Mouse (Mus musculus) intestine, embryonic 15.5 days (tissue): ENCODE measurements around the gene Cish. TPM values are rescaled to one million over a fixed set of nuclear protein-coding genes. Genes with fewer than 3 reads are reported as not detected.
A peak's percentile ranks its signal among the peaks of the same experiment; 100 is the strongest.
"Not testable (repeated sequence)": the region's sequence is repeated elsewhere in the genome, so short reads cannot be mapped to it uniquely, and the experiment has no call there.

Source experiments
- ATAC-seq: fragments of 200-750 bp; cut with Nextera tagmentation; 2 replicates; pipeline ENCODE4 v1.8.0; 2017; ENCODE audit warnings: moderate TSS enrichment, moderate library complexity
- H3K27ac ChIP-seq: fragments of 300-500 bp; sonication (generic); 2 replicates; pipeline ENCODE4 v1.5.1; 2015; ENCODE audit warnings: mild to moderate bottlenecking, inconsistent platforms
- H3K27me3 ChIP-seq: fragments of 300-500 bp; sonication (generic); replicated peaks from 2 replicates; pipeline ENCODE4 v1.6.1; 2015; ENCODE audit warnings: inconsistent platforms
- H3K36me3 ChIP-seq: fragments of 300-500 bp; sonication (generic); 2 replicates; pipeline ENCODE4 v1.6.1; 2015; ENCODE audit warnings: inconsistent platforms
- H3K4me1 ChIP-seq: fragments of 300-500 bp; sonication (generic); replicated peaks from 2 replicates; pipeline ENCODE4 v1.6.1; 2015; ENCODE audit warnings: inconsistent platforms
- H3K4me2 ChIP-seq: fragments of 300-500 bp; sonication (generic); replicated peaks from 2 replicates; pipeline ENCODE4 v1.6.1; 2015; ENCODE audit warnings: mild to moderate bottlenecking, inconsistent platforms
- H3K4me3 ChIP-seq: fragments of 300-500 bp; sonication (generic); replicated peaks from 2 replicates; pipeline ENCODE4 v1.5.1; 2015; ENCODE audit warnings: inconsistent platforms
- H3K9ac ChIP-seq: fragments of 300-500 bp; sonication (generic); 2 replicates; pipeline ENCODE4 v1.6.1; 2015; ENCODE audit warnings: inconsistent platforms
- H3K9me3 ChIP-seq: fragments of 300-500 bp; sonication (generic); 2 replicates; pipeline ENCODE4 v1.6.1; 2016; ENCODE audit warnings: inconsistent platforms
- WGBS: fragments of 180-500 bp; shearing (Covaris S2); methylation state at CpG from one replicate; pipeline ENCODE4 v1.1.7; 2015; 5-methylcytosine and 5-hydroxymethylcytosine counted together
- polyA plus RNA-seq: library from polyadenylated mRNA; unstranded; fragments of >200 nt; fragmentation: Nextera tagmentation; extraction: Ambion mirVana; gene quantifications from 2 replicates; pipeline ENCODE4 v1.2.1, GENCODE M21; 2015

Gene Cish
- polyA plus RNA-seq, 1 experiment from 2014 or later = 16.8 TPM

DNA sequence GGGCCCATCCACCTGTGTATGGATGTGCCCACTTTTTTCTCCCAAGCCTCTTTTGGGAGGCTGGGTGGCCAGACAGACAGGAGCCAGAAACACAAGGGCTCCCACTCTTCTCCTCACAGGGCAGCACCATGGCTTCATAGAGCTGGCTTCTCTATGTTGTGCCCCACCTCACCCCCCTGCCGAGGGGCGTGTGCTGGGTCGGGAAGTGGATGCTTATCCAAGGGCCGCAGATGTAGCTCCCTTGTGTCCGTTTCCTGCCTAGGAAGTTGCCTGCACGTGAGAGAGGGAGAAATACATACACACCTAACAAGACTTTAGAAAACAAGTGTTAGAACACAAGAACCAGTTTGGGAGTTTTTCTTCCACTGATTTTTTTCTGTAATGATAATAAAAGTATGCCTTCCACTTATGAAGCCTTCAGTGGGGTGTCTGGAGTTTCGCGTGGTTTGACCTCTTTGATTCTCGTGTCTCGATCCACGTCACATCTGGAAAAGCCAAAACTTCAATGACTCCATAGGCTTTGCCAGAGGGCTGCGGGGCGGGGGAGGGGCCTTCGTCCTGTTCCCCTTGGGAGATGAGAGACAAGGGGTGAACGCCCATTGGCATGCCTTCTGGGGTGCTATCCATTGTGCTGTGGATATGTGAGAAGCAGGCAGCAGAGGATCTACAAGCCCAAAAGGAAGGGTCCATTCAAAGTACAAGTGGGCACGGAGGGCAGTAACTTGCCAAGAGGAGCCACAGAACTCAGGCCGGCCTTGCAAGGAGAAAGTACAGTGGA, 5.9 kb downstream of the Cish start:
- Histone ChIP-seq H3K4me3 (no peak overlapping the region), H3K4me2 (no peak overlapping the region), H3K9me3 (no peaks in the 10 kb centered on the region), H3K4me1 (peaks cover 29% of the 10 kb centered on the region), H3K9ac (no peak overlapping the region), H3K36me3 (peaks cover 9% of the 10 kb centered on the region; the same call in 1 of the 2 replicates), H3K27ac (no peak overlapping the region), H3K27me3 (no peaks in the 10 kb centered on the region)
- no peak for ATAC-seq
- 84% methylated on average over 17 of the region's 17 CpGs for WGBS

DNA sequence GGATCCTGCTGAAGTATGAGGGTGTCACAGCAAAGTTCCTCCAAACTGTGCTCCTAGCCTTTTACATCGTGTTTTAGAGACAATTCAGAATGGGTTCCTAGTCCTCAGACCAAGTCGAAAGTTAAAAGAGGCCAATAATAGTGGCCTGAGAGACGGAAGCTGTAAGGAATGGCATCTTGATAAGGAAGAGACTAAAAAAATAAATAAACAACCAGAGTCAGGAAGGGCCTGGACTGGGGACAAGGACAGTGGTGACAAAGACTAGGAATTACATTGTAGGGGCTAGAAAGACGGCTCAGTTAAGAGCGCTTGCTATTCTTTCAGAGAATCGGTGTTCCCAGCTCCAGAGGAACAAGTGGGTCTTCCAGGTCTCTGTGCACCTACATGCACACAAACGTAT, 6.8 kb downstream of the Cish start:
- Histone ChIP-seq H3K4me2 (no peak overlapping the region), H3K27ac (no peak overlapping the region), H3K9ac (no peak overlapping the region), H3K36me3 (peaks cover 9% of the 10 kb centered on the region; the same call in 1 of the 2 replicates), H3K9me3 (no peaks in the 10 kb centered on the region), H3K27me3 (no peaks in the 10 kb centered on the region), H3K4me1 (peaks cover 37% of the 10 kb centered on the region), H3K4me3 (no peak overlapping the region)
- ATAC-seq = no peak
- 60% methylated on average over 7 of the region's 7 CpGs for WGBS

DNA sequence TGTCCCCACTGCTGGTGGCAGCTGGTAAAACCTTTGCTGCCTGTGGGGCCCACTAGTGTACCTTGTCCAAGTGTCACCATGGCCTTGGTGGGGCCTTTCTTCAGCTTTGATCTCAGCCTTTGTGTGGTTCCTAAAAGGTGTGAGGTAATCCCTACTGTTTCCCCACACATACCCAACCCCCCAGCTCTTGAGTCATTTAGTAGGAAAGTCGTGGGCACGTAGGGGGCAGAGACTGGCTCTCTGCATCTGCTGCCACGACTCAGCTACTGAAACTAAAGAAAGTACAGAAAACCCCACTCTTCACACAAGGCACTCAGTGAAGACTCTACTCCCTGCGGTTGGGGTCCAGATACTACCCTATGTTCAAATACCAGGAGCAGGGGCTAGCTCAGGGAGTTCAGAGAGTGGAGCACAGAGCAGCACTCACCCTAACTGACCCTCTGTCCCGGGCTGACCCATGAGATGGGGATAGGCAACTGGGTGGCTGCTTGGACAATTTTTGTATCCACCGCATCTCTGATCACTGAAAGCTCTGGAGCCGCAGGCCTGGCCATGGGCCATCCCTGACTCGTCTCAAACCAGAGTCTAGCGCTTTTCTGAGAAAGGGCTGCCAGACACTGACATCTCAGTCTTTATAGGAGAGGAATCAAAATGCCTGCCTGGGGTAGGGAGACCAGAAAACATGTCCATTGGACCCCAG, 7.4 kb downstream of the Cish start:
- Histone ChIP-seq H3K9me3 (no peaks in the 10 kb centered on the region), H3K9ac (no peak overlapping the region), H3K27me3 (no peaks in the 10 kb centered on the region), H3K27ac (no peak overlapping the region), H3K4me2 (no peak overlapping the region), H3K4me3 (no peak overlapping the region), H3K36me3 (peaks cover 9% of the 10 kb centered on the region; the same call in 1 of the 2 replicates), H3K4me1 (peaks cover 38% of the 10 kb centered on the region)
- 77% methylated on average over 9 of the region's 9 CpGs for whole genome bisulfite sequencing
- ATAC-seq = no peak

DNA sequence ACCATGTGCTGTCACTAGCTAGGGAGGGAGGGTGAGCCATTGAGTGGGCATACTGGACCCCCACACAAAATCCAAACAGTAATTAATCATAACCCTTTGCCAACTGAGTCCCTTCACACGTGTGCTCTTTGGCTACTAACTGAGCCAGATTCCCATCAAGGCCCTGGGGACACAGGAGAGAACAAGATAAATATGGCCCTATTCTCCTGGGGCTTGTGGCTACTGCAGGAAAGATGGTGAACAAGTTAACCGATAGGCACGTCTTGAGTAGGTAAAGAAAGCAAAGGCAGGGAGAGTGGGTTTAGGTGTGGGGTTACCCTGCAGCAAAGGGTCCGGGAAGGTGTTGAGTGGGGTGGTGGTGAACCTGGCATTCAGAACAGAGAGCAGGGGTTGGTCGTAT, 8.1 kb downstream of the Cish start:
- peaks cover 9% of the 10 kb centered on the region; the same call in 1 of the 2 replicates for H3K36me3 ChIP-seq
- WGBS = 80% methylated on average over 5 of the region's 5 CpGs
- H3K9ac ChIP-seq = no peak overlapping the region
- no peak overlapping the region for H3K4me3 ChIP-seq
- no peak overlapping the region for H3K27ac ChIP-seq
- H3K27me3 ChIP-seq = no peaks in the 10 kb centered on the region
- ATAC-seq = no peak
- H3K9me3 ChIP-seq = no peaks in the 10 kb centered on the region
- peaks cover 38% of the 10 kb centered on the region for H3K4me1 ChIP-seq
- no peak overlapping the region for H3K4me2 ChIP-seq

DNA sequence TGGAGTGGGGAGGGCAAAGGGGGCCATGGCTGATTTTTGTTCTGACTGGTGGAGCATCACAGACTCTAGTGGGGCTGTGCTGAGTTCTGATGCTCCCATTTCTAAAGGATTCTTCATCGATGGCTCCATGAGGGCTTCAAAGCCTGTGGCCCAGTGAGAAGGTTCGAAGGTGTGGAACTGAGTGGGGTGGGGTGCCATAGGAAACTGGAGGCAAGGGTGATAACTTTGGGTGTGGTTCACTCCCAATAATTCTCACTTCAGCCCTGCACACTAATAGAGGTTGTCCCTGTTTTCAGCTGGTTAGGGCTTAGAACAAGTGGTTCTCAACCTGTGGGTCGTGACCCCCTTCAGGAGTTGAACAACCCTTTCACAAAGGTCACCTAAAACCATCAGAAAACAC, 8.6 kb downstream of the Cish start:
- H3K27ac ChIP-seq = no peak overlapping the region
- no peak for ATAC-seq
- no peaks in the 10 kb centered on the region for H3K27me3 ChIP-seq
- H3K9me3 ChIP-seq = no peaks in the 10 kb centered on the region
- H3K4me3 ChIP-seq = no peak overlapping the region
- peaks cover 35% of the 10 kb centered on the region for H3K4me1 ChIP-seq
- H3K4me2 ChIP-seq = no peak overlapping the region
- H3K9ac ChIP-seq = no peak overlapping the region
- peaks cover 9% of the 10 kb centered on the region; the same call in 1 of the 2 replicates for H3K36me3 ChIP-seq
- WGBS = 80% methylated on average over 3 of the region's 3 CpGs

DNA sequence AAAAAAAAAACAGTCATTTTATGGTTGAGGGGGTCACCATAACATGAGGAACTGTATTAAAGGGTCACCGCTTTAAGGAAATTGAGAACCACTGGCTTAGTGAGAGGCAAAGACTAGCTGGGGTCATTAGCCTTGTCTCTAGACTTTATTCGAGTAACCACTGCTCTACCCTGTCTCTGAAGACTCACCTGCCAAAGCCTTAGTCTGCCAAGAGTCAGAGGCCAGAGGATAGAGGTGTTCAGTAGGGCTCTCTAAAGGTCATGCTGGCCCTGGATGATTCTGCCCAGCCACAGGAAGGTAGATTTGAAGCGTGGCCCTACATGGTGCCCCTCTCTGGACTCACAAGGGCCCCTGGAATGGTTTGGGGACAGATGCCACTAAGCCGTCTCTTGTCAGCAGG, 9.2 kb downstream of the Cish start:
- peak overlapping the region; percentile 66 for H3K27ac ChIP-seq
- no peak overlapping the region for H3K4me3 ChIP-seq
- peaks cover 9% of the 10 kb centered on the region; the same call in 1 of the 2 replicates for H3K36me3 ChIP-seq
- ATAC-seq = no peak
- H3K9me3 ChIP-seq = no peaks in the 10 kb centered on the region
- WGBS = 77% methylated on average over 4 of the region's 4 CpGs
- H3K9ac ChIP-seq = peak overlapping the region; percentile 33; the same call in 1 of the 2 replicates
- H3K4me2 ChIP-seq = peak overlapping the region; percentile 26; the same call in 1 of the 2 replicates
- H3K4me1 ChIP-seq = peaks cover 32% of the 10 kb centered on the region
- no peaks in the 10 kb centered on the region for H3K27me3 ChIP-seq

DNA sequence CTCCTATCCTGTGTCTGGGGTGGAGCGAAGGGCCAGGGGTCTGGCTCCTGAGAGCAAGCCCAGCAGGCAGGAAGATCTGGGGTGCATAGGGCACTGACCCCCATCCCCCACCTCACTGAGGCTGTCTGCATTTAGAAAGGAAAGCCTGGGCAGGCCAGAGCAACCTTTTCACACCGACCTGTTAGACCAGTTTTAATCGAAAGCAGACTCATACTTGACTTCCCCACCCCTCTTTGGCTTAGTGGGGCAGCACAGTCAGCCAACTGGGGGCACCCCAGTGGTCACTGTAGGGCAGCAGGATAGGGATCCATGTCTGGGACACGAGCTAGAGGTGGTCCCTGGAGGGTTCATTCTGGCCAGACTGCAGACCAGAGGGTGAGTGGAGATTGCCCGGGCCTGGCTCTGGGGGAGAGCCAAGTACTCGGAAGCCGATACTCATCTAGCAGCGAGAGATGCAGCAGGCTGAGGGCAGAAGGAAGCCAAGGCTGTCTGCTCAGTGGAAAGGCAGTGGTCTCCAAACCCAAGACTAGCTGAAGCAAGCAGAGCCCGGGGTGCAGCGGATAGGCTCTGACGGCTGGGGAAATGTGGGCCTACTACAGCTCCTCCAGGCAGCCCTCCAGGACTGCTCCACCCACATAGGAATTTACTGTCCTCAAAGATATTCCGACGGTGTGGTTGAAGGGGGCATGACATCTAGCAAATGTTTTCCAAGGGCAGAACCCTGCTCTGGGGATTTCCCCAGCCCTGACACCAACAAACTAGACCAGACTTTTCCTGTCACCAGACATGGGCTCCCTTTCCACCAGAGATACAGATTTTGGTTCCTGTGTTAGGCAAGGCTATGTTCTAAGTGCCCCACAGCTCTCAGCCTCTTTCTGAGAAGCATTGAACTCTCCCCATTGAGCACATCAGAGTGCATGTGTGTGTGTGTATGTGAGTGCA, 10.0 kb downstream of the Cish start:
- H3K4me2 ChIP-seq = peak overlapping the region; percentile 26
- 47% methylated on average over 13 of the region's 13 CpGs for WGBS
- peak; percentile 63 for ATAC-seq

DNA sequence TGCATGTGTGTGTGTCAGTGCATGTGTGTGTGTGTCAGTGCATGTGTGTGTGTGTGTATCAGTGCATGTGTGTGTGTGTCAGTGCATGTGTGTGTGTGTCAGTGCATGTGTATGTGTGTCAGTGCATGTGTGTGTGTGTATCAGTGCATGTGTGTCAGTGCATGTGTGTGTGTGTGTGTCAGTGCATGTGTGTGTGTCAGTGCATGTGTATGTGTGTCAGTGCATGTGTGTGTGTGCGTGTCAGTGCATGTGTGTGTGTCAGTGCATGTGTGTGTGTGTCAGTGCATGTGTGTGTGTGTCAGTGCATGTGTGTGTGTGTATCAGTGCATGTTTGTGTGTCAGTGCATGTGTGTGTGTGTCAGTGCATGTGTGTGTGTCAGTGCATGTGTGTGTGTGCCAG, 10.8 kb downstream of the Cish start:
- H3K27me3 ChIP-seq, ATAC-seq, H3K4me3 ChIP-seq, H3K4me2 ChIP-seq, H3K36me3 ChIP-seq, H3K9ac ChIP-seq, H3K9me3 ChIP-seq: not testable (repeated sequence)
- 96% methylated on average over 1 of the region's 1 CpGs for WGBS
- Histone ChIP-seq H3K27ac (0 out of 2 replicates have a peak overlapping the region, but pooled peaks have one; percentile 73), H3K4me1 (peaks cover 32% of the 10 kb centered on the region)

More for the DNA sequence above, 10.0 kb downstream of the Cish start:
- Histone ChIP-seq H3K4me3 (no peak overlapping the region), H3K36me3 (peaks cover 2% of the 10 kb centered on the region; the same call in 1 of the 2 replicates), H3K4me1 (peaks cover 32% of the 10 kb centered on the region), H3K27ac (peak overlapping the region; percentile 84), H3K9ac (peak overlapping the region; percentile 33; the same call in 1 of the 2 replicates), H3K9me3 (no peaks in the 10 kb centered on the region), H3K27me3 (no peaks in the 10 kb centered on the region)

DNA sequence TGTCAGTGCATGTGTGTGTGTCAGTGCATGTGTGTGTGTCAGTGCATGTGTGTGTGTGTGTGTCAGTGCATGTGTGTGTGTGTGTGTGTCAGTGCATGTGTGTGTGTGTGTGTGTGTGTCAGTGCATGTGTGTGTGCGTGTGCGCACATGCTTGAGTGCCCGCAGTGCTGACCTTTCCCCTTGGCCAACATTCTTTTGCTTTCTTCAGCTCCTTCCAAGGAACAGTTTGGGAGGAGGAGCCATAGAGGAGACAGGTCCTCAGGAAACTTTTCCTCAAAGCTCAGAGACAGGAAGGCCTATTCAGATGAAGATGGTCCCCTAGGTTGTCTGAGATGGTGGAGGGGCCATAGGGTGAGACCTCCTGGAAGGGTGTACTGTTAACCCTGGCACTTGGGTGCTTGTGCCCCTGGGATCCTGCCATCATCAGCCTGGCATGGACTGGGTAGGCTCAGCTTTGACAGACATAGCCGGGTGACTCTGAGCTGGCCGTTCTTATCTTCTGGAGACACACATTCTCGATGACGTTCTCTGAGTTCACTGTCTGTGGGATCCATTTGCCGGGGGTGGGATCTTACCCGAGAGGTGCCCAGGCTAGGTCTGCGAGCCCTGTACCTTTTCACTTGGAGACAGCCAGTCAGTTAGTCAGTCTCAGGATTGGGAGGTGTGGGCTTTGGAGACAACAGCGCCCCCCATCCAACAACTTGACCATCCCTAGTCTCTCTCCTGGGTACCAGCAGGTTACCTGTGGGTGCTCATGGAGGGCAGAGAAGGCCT, 11.5 kb downstream of the Cish start:
- 69% methylated on average over 11 of the region's 11 CpGs for WGBS
- Histone ChIP-seq H3K4me2 (peak overlapping the region; percentile 35), H3K27ac (peak overlapping the region; percentile 73)

DNA sequence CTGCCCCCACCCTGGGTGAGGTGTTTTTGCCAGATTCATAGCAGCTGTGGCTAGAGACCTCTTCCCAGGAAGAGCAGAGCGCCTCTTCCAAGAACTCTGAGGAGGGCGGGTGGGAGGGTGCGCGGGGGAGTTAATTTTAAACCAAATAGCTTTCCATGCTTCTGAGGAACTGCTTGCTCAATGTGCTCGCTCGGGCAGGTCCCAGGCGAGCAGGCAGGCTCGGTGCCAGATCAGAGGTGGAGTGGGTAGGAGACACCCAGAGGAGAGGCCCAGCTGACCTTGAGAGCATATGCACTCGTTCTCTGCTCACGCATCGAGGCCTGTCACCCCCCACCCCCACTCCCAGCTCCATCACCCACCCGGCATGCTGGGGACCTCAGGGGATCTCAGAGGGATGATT, 12.1 kb downstream of the Cish start:
- peak; percentile 80 for ATAC-seq
- peaks cover 38% of the 10 kb centered on the region for H3K4me1 ChIP-seq
- peak overlapping the region; percentile 35 for H3K4me2 ChIP-seq
- no peaks in the 10 kb centered on the region for H3K27me3 ChIP-seq
- H3K36me3 ChIP-seq = no peaks in the 10 kb centered on the region
- WGBS = 32% methylated on average over 12 of the region's 12 CpGs
- H3K27ac ChIP-seq = peak overlapping the region; percentile 73
- H3K4me3 ChIP-seq = no peak overlapping the region
- no peak overlapping the region for H3K9ac ChIP-seq
- no peaks in the 10 kb centered on the region for H3K9me3 ChIP-seq

More for the DNA sequence above, 11.5 kb downstream of the Cish start:
- H3K27me3 ChIP-seq = no peaks in the 10 kb centered on the region
- no peaks in the 10 kb centered on the region for H3K36me3 ChIP-seq
- H3K9ac ChIP-seq = no peak overlapping the region
- H3K4me1 ChIP-seq = peaks cover 32% of the 10 kb centered on the region
- H3K4me3 ChIP-seq = no peak overlapping the region
- ATAC-seq = peak; percentile 44
- no peaks in the 10 kb centered on the region for H3K9me3 ChIP-seq

DNA sequence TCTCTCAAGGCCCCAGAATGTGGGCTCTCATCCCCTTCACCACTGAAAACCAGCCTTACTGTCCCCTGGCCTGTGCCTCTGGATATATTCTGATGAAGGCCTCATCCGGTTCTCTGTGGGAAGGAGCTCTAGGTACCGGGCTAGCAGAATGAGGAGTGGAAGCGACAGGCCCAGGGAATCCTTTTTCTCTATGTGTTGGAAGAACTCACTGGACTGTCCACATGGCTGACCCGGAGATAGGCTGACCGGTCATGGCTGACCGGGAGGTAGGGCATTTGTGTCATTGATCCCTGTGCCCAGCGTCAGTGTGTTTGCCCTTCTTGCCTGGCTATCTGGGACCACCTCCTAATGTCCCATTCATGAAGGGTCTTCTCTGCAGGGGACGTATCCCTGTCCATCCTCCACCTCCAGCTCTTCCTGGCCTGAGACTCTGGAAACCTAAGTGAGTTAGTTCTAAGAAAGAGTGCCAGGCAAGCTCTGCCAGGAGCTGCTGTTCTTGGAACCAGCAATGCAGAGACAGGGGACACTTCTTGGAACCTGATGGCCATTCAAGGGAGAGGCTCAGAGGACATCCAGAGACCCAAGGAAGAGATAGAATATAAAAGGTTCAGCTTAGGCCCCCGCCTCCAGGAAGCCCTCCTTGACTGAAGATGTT, 12.6 kb downstream of the Cish start:
- 0 out of 2 replicates have a peak overlapping the region, but pooled peaks have one; percentile 35 for H3K4me2 ChIP-seq
- no peak overlapping the region for H3K4me3 ChIP-seq
- H3K27me3 ChIP-seq = no peaks in the 10 kb centered on the region
- no peak overlapping the region for H3K9ac ChIP-seq
- peak; percentile 3; the same call in 1 of the 2 replicates for ATAC-seq
- peak overlapping the region; percentile 73; the same call in 1 of the 2 replicates for H3K27ac ChIP-seq
- H3K4me1 ChIP-seq = peaks cover 41% of the 10 kb centered on the region
- no peaks in the 10 kb centered on the region for H3K9me3 ChIP-seq
- 85% methylated on average over 9 of the region's 9 CpGs for WGBS
- H3K36me3 ChIP-seq = no peaks in the 10 kb centered on the region
